Mouse (Mus musculus): Measurements from ENCODE around the gene Mfsd2a. TPM values are rescaled to one million over a fixed set of nuclear protein-coding genes. Genes with fewer than 3 reads are reported as not detected.

The Mfsd2a gene
- polyA plus RNA-seq, 1 experiment from 2014 or later: 22.5 TPM

DNA sequence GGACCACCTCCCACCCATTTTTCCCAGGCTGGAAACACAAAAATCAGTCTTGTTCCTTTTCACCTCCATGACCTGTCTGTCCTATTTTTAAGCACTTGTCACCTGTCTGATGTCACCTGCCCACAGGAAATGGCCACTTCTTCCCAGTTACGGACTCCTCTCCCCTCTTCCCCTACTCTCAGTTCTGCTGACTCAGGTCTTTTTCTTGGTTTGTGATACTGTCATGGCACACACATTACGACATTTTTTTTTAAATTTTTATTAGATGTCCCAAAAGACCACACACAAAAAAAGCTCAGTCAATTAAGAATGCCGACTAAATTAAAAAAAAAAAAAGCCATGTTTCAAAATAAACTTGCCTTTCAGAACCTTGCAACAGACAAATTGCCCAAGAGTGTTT lies 21.5 kb upstream of the Mfsd2a start:
- Histone ChIP-seq H3K4me2 (ENCODE audit: low read depth, low read length, severe bottlenecking) (no peak overlapping the region), H3K27ac (ENCODE audit: low read depth, low read length) (no peak overlapping the region), H3K4me1 (replicated peaks; ENCODE audit: control insufficient read depth, insufficient read depth, low read length) (peaks cover 2% of the 10 kb centered on the region; the same call in 1 of the 2 replicates), H3K36me3 (ENCODE audit: control insufficient read depth, insufficient read depth, low read length) (no peaks in the 10 kb centered on the region), H3K9me3 (ENCODE audit: control insufficient read depth, low read length) (no peaks in the 10 kb centered on the region), H3K9ac (ENCODE audit: low read length) (no peak overlapping the region), H3K27me3 (ENCODE audit: control insufficient read depth, insufficient read depth, low read length) (peaks cover 2% of the 10 kb centered on the region; the same call in 1 of the 2 replicates), H3K4me3 (ENCODE audit: low read depth, low read length) (no peak overlapping the region)
- DNase-seq (ENCODE audit: low spot score): no peak
- WGBS: 70% methylated on average over 3 of the region's 3 CpGs
- ATAC-seq (replicated peaks; ENCODE audit: low FRiP score): no peak

- no peak overlapping the region for H3K4me2 ChIP-seq (ENCODE audit: low read depth, low read length, severe bottlenecking)
- no peak overlapping the region for H3K27ac ChIP-seq (ENCODE audit: low read depth, low read length)
- ATAC-seq (replicated peaks; ENCODE audit: low FRiP score) (no peak), DNase-seq (ENCODE audit: low spot score) (no peak)
- 53% methylated on average over 3 of the region's 3 CpGs for WGBS
- no peaks in the 10 kb centered on the region for H3K9me3 ChIP-seq (ENCODE audit: control insufficient read depth, low read length)
- peaks cover 2% of the 10 kb centered on the region; the same call in 1 of the 2 replicates for H3K4me1 ChIP-seq (replicated peaks; ENCODE audit: control insufficient read depth, insufficient read depth, low read length)
- H3K36me3 ChIP-seq (ENCODE audit: control insufficient read depth, insufficient read depth, low read length): no peaks in the 10 kb centered on the region
- H3K9ac ChIP-seq (ENCODE audit: low read length): no peak overlapping the region
- H3K27me3 ChIP-seq (ENCODE audit: control insufficient read depth, insufficient read depth, low read length): peaks cover 2% of the 10 kb centered on the region; the same call in 1 of the 2 replicates
- no peak overlapping the region for H3K4me3 ChIP-seq (ENCODE audit: low read depth, low read length)
These were observed 20.9 kb upstream of the Mfsd2a start for GRCm38 (mm10) chr4:122981930-122982329.

GRCm38 (mm10) chr4:122981238-122981637 lies 20.2 kb upstream of the Mfsd2a start:
- Histone ChIP-seq H3K4me2 (ENCODE audit: low read depth, low read length, severe bottlenecking) (no peak overlapping the region), H3K9ac (ENCODE audit: low read length) (no peak overlapping the region), H3K27me3 (ENCODE audit: control insufficient read depth, insufficient read depth, low read length) (peaks cover 2% of the 10 kb centered on the region; the same call in 1 of the 2 replicates), H3K27ac (ENCODE audit: low read depth, low read length) (no peak overlapping the region), H3K36me3 (ENCODE audit: control insufficient read depth, insufficient read depth, low read length) (no peaks in the 10 kb centered on the region), H3K4me3 (ENCODE audit: low read depth, low read length) (no peak overlapping the region), H3K9me3 (ENCODE audit: control insufficient read depth, low read length) (no peaks in the 10 kb centered on the region), H3K4me1 (replicated peaks; ENCODE audit: control insufficient read depth, insufficient read depth, low read length) (peaks cover 2% of the 10 kb centered on the region; the same call in 1 of the 2 replicates)
- no peak for DNase-seq (ENCODE audit: low spot score)
- WGBS: 92% methylated on average over 7 of the region's 7 CpGs
- ATAC-seq (replicated peaks; ENCODE audit: low FRiP score): no peak

- Histone ChIP-seq H3K36me3 (ENCODE audit: control insufficient read depth, insufficient read depth, low read length) (no peaks in the 10 kb centered on the region), H3K27me3 (ENCODE audit: control insufficient read depth, insufficient read depth, low read length) (peaks cover 2% of the 10 kb centered on the region; the same call in 1 of the 2 replicates), H3K4me2 (ENCODE audit: low read depth, low read length, severe bottlenecking) (no peak overlapping the region), H3K9me3 (ENCODE audit: control insufficient read depth, low read length) (no peaks in the 10 kb centered on the region), H3K27ac (ENCODE audit: low read depth, low read length) (no peak overlapping the region), H3K4me3 (ENCODE audit: low read depth, low read length) (no peak overlapping the region), H3K4me1 (replicated peaks; ENCODE audit: control insufficient read depth, insufficient read depth, low read length) (peaks cover 2% of the 10 kb centered on the region; the same call in 1 of the 2 replicates), H3K9ac (ENCODE audit: low read length) (no peak overlapping the region)
- 77% methylated on average over 2 of the region's 2 CpGs for whole genome bisulfite sequencing
- DNase-seq (ENCODE audit: low spot score): no peak
- ATAC-seq (replicated peaks; ENCODE audit: low FRiP score): no peak
These were observed 19.7 kb upstream of the Mfsd2a start for GRCm38 (mm10) chr4:122980684-122981083.

- Histone ChIP-seq H3K9me3 (ENCODE audit: control insufficient read depth, low read length) (no peaks in the 10 kb centered on the region), H3K27me3 (ENCODE audit: control insufficient read depth, insufficient read depth, low read length) (peaks cover 2% of the 10 kb centered on the region; the same call in 1 of the 2 replicates), H3K4me1 (replicated peaks; ENCODE audit: control insufficient read depth, insufficient read depth, low read length) (peaks cover 2% of the 10 kb centered on the region; the same call in 1 of the 2 replicates), H3K4me2 (ENCODE audit: low read depth, low read length, severe bottlenecking) (no peak overlapping the region), H3K36me3 (ENCODE audit: control insufficient read depth, insufficient read depth, low read length) (no peaks in the 10 kb centered on the region), H3K9ac (ENCODE audit: low read length) (no peak overlapping the region), H3K27ac (ENCODE audit: low read depth, low read length) (no peak overlapping the region), H3K4me3 (ENCODE audit: low read depth, low read length) (no peak overlapping the region)
- DNase-seq (ENCODE audit: low spot score) (no peak), ATAC-seq (replicated peaks; ENCODE audit: low FRiP score) (no peak)
- 76% methylated on average over 3 of the region's 3 CpGs for WGBS
These were observed 18.8 kb upstream of the Mfsd2a start for GRCm38 (mm10) chr4:122979826-122980225.

- Histone ChIP-seq H3K4me2 (ENCODE audit: low read depth, low read length, severe bottlenecking) (no peak overlapping the region), H3K27ac (ENCODE audit: low read depth, low read length) (no peak overlapping the region), H3K4me3 (ENCODE audit: low read depth, low read length) (no peak overlapping the region), H3K4me1 (replicated peaks; ENCODE audit: control insufficient read depth, insufficient read depth, low read length) (peaks cover 2% of the 10 kb centered on the region; the same call in 1 of the 2 replicates), H3K36me3 (ENCODE audit: control insufficient read depth, insufficient read depth, low read length) (no peaks in the 10 kb centered on the region), H3K9ac (ENCODE audit: low read length) (no peak overlapping the region), H3K27me3 (ENCODE audit: control insufficient read depth, insufficient read depth, low read length) (peaks cover 2% of the 10 kb centered on the region; the same call in 1 of the 2 replicates), H3K9me3 (ENCODE audit: control insufficient read depth, low read length) (no peaks in the 10 kb centered on the region)
- 80% methylated on average over 2 of the region's 2 CpGs for WGBS
- ATAC-seq (replicated peaks; ENCODE audit: low FRiP score): no peak
- no peak for DNase-seq (ENCODE audit: low spot score)
These were observed 17.9 kb upstream of the Mfsd2a start for GRCm38 (mm10) chr4:122978850-122979249.

GRCm38 (mm10) chr4:122976885-122977284 lies 15.9 kb upstream of the Mfsd2a start:
- Histone ChIP-seq H3K27me3 (ENCODE audit: control insufficient read depth, insufficient read depth, low read length) (no peaks in the 10 kb centered on the region), H3K27ac (ENCODE audit: low read depth, low read length) (no peak overlapping the region), H3K4me3 (ENCODE audit: low read depth, low read length) (no peak overlapping the region), H3K4me1 (replicated peaks; ENCODE audit: control insufficient read depth, insufficient read depth, low read length) (no peaks in the 10 kb centered on the region), H3K4me2 (ENCODE audit: low read depth, low read length, severe bottlenecking) (no peak overlapping the region), H3K9ac (ENCODE audit: low read length) (no peak overlapping the region), H3K9me3 (ENCODE audit: control insufficient read depth, low read length) (no peaks in the 10 kb centered on the region), H3K36me3 (ENCODE audit: control insufficient read depth, insufficient read depth, low read length) (no peaks in the 10 kb centered on the region)
- WGBS: 76% methylated on average over 4 of the region's 4 CpGs
- ATAC-seq (replicated peaks; ENCODE audit: low FRiP score) (no peak), DNase-seq (ENCODE audit: low spot score) (no peak)

- Histone ChIP-seq H3K9ac (ENCODE audit: low read length) (no peak overlapping the region), H3K36me3 (ENCODE audit: control insufficient read depth, insufficient read depth, low read length) (no peaks in the 10 kb centered on the region), H3K27ac (ENCODE audit: low read depth, low read length) (no peak overlapping the region), H3K4me1 (replicated peaks; ENCODE audit: control insufficient read depth, insufficient read depth, low read length) (no peaks in the 10 kb centered on the region), H3K4me3 (ENCODE audit: low read depth, low read length) (no peak overlapping the region), H3K27me3 (ENCODE audit: control insufficient read depth, insufficient read depth, low read length) (no peaks in the 10 kb centered on the region), H3K9me3 (ENCODE audit: control insufficient read depth, low read length) (no peaks in the 10 kb centered on the region), H3K4me2 (ENCODE audit: low read depth, low read length, severe bottlenecking) (no peak overlapping the region)
- DNase-seq (ENCODE audit: low spot score) (no peak), ATAC-seq (replicated peaks; ENCODE audit: low FRiP score) (no peak)
- WGBS: 79% methylated on average over 5 of the region's 5 CpGs
These were observed 14.1 kb upstream of the Mfsd2a start for GRCm38 (mm10) chr4:122974976-122975520.

DNA sequence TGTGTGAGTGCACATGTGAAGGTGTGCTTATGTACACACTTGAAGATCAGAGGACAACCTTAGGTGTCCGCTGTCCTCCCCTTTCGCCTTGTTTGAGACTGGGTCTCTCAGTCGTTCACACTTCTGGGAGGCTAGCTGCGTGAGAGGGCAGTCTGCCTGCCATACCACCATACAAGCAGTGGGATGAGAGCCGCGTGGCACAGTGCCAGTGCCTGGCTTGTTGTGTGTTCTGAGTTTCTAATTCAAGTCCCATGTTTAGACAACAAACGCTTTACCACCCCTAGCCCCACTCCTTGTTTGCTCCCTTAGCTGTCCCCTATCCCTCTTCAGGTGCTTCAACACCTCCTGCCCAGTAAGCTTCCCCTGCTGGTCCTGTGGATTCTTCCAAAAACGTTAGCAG lies 11.1 kb upstream of the Mfsd2a start:
- no peaks in the 10 kb centered on the region for H3K9me3 ChIP-seq (ENCODE audit: control insufficient read depth, low read length)
- no peaks in the 10 kb centered on the region for H3K36me3 ChIP-seq (ENCODE audit: control insufficient read depth, insufficient read depth, low read length)
- no peaks in the 10 kb centered on the region for H3K27me3 ChIP-seq (ENCODE audit: control insufficient read depth, insufficient read depth, low read length)
- no peak for ATAC-seq (replicated peaks; ENCODE audit: low FRiP score)
- DNase-seq (ENCODE audit: low spot score): no peak
- WGBS: 76% methylated on average over 8 of the region's 8 CpGs
- no peak overlapping the region for H3K4me2 ChIP-seq (ENCODE audit: low read depth, low read length, severe bottlenecking)
- no peaks in the 10 kb centered on the region for H3K4me1 ChIP-seq (replicated peaks; ENCODE audit: control insufficient read depth, insufficient read depth, low read length)
- no peak overlapping the region for H3K4me3 ChIP-seq (ENCODE audit: low read depth, low read length)
- no peak overlapping the region for H3K9ac ChIP-seq (ENCODE audit: low read length)
- no peak overlapping the region for H3K27ac ChIP-seq (ENCODE audit: low read depth, low read length)
